Mouse (Mus musculus) cerebellum, adult 8-10 months (tissue): ENCODE measurements around the gene Sstr2.
"Not testable (repeated sequence)": the region's sequence is repeated elsewhere in the genome, so short reads cannot be mapped to it uniquely, and the experiment has no call there.

Source experiments
- DNase-seq: peaks from one replicate; pipeline ENCODE4 v3.0.0; 2022

Gene Sstr2

GRCm38 (mm10) chr11:113658763-113659162 is 39.6 kb downstream of the Sstr2 start:
- no peak for DNase-seq

- DNase-seq = not testable (repeated sequence)
These were observed 41.1 kb downstream of the Sstr2 start for GRCm38 (mm10) chr11:113660213-113660612.

DNA sequence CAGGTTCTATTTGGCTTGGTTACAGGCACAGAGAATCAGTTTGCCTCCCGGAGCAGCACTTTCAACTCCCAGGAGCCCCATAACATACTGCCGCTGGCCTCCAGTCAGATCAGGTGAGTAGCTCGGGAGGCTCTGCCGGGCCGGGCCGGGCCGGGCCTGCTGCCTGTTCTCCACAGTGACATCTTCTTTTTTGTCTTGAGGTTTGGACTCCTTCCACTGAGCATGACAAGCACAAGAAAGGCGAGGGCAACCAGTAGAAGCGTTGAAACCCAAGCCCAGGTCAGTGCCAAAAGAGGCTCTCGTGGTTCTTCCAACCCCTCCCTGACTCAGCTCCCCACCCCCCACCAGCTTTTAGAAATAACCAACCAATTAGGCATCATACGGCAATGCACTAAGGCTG is 41.8 kb downstream of the Sstr2 start:
- DNase-seq = no peak

GRCm38 (mm10) chr11:113661835-113662351 is 42.8 kb downstream of the Sstr2 start:
- no peak for DNase-seq

GRCm38 (mm10) chr11:113664279-113664678 is 45.1 kb downstream of the Sstr2 start:
- no peak for DNase-seq

DNA sequence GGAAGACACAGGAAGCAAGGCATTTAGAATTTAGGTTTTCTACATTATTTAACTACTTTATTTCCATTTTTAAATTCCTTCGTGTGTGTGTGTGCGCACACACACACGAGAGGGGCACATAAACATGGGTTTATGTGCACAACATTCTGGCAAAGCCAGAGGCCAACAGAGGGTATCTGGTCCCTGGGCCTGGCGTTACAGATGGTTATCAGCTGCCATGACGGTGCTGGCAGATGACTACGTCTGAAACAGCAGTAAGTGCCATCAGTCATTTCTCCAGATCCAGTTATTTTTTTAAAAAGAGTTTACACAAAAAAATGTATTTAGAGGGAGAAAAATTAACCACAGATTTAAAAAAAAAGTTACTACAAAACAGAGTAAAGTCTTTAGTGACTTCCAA is 47.1 kb downstream of the Sstr2 start:
- no peak for DNase-seq

DNA sequence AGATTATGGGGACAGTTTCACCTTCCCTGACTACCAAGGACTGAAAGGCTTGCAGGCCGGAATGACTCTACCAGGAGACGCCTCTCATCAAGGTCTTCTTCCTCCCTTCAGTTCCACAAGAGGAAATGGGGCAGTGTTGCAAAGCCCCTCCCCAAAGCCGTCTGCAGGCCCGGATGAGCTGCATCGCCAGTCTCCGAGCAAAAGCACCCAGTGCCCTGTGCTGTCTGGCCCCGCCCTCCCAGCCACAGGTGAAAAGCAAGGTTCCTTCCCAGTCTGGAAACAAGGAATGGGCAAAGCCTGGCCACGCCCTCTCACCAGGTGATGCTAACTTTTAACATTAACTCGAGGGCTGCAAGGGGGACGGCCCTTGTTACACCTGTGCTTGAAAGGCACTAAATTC is 47.5 kb downstream of the Sstr2 start:
- no peak for DNase-seq

GRCm38 (mm10) chr11:113667122-113667521 is 48.0 kb downstream of the Sstr2 start:
- no peak for DNase-seq

DNA sequence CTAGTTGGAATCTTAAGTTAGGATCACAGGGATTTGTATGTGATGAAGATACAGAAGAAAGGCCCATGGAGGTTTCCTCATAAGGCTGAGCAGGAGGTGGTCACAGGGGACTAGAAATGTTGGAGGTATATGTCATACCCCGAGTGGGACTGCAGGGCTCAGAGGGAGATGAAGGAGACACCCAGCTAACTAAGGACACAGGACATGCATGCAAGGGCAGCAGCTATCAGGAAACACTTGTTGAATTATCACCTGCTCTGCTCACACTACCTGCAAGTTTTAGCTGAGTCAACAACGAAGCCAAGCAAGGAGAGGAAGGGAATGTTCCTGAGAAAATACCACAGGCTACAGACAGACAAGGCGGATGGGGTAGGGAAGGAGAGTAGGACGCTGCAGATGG is 48.6 kb downstream of the Sstr2 start:
- no peak for DNase-seq

DNA sequence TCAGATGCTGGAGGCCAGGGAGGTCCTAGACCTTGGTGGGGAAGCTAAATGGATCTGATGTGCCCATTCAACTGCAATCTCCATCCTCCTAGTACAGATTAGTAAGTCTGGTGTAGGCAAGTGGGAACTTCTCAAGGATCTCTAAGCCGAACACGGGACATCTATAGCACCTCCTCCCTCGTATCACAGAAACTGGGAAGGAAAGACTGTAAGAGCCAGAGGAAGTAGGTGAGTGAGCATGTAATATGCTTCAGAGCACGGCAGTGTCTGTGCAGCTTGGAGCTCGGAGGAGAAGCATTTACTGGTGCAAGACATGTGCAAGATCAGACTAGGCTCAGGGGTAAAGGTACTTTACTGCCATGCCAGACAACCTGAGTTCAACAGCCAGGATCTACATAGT is 49.7 kb downstream of the Sstr2 start:
- no peak for DNase-seq

DNA sequence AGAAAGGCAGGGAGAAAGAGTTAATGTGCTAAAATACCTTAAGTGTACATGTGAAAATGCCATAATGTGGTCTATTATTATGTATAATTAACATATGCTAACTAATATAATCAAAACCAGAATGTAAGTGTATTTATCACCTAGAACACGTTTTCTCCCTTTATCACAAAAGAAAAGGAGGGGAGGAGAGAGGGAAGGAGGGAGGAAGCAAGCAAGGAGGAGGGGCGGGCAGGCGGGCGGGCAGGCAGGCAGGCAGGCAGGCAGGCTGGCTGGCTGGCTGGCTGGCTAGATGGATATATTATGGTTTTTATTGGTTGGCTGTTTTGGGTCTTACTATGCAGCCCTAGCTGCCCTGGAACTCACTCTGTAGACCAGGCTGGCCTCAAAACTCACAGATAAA is 50.6 kb downstream of the Sstr2 start:
- no peak for DNase-seq

DNA sequence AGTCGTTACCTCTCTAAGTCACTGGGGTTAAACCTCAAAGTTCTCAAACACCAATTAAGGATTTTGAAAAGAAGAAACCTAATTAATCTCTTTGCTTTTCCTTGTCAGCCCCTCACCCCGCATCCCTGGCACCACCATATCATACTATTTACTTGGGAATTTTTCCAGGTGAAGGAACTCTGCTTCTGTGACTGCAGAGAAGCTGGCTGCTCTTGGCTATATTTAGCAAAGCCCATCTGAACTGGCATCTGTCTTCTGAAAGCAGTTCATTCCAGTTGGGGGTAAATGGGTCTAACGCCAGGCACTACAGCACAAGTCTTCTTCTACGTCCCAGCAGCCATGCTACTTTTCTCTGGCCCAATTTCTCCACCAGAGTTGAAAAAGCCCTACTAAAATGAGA is 54.5 kb downstream of the Sstr2 start:
- no peak for DNase-seq

DNA sequence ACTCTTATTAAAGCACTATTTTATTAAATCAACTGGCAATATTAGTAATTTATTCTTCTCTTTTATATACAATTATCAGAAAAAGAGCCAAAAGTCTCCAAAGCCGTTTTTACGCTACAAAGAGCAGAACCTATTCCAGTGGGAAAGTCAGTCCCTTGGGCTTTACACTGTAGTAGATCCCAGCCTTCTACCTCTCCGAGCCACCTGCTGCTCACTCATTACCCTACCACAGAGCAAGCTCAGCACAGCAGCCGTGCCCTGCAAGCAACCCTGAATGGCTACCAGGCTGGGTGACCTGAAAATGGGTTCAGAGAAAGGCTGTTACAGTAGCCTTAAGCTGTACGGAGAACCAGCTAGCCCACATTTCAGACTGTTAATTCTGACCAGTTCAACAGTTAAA is 55.5 kb downstream of the Sstr2 start:
- no peak for DNase-seq
